Mouse (Mus musculus): ENCODE results near the gene Pbx1.

- TF ChIP-seq CTCF (IDR thresholded peaks at IDR 0.05; ENCODE audit: control insufficient read depth, insufficient read depth, insufficient replicate concordance, low read depth, low read length) (no peak), POLR2A (IDR thresholded peaks at IDR 0.05; ENCODE audit: control insufficient read depth, low read depth, low read length) (no peak)
Measured at GRCm38 (mm10) chr1:168198276-168198675, 233.8 kb downstream of the Pbx1 start.
